Mouse (Mus musculus): ENCODE measurements around the gene Tpmt.

The Tpmt gene

DNA sequence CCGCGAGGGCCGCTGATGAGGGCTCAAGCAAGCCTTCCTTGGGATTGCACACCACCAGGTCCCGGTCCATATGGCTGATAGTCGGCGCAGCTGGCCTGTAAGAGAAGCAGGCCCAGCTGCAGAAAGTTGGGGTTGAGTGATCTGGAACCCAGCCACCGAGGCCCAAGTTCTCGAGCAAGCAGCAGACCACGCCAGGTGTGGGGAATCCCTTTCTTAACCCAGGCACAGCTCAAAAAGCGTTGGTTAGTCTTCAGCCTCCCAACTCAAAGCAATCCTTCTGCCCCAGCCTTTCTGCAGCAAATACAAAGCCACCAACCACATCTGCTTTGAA lies at the start of gene Tpmt:
Gene Tpmt (minus strand): TSS at position 121 of the 331 bp plus-strand sequence.
- peak; percentile 11 for DNase-seq

DNA sequence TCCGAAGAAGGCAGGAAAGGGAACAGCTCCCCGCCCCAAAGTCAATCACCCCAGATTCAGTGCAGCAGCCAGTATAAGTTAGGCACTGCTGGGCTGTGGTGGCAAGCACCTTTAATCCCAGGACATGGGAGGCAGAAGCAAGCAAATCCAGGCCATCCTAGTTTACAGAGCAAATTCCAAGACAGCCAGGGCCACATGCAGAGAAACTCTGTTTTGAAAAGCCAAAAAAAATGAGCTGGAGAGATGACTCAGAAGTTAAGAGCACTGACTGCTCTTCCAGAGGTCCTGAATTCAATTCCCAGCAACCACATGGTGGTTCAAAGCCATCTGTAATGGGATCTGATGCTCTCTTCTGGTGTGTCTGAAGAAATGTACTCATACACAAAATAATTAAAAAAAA lies 49.3 kb upstream of the Tpmt start:
- DNase-seq: no peak

DNA sequence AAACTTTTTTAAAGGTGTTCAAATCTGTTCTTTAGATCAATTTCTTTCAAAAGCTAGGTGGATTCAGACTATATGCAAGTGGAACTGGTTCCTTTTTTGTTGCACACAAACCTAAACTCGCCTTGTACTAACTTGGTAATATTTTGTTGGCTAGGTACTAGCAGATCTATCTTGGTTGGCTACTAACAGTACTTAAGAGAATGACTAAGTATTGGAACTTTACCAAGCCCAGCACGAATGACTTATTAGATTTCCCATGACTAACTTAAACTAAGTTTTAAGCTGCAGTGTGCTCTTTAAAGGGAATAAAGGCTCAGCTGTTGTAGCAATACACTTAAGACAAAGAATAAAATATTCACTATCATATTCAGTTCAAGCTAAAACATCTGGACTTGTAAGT lies 44.7 kb upstream of the Tpmt start:
- no peak for DNase-seq

DNA sequence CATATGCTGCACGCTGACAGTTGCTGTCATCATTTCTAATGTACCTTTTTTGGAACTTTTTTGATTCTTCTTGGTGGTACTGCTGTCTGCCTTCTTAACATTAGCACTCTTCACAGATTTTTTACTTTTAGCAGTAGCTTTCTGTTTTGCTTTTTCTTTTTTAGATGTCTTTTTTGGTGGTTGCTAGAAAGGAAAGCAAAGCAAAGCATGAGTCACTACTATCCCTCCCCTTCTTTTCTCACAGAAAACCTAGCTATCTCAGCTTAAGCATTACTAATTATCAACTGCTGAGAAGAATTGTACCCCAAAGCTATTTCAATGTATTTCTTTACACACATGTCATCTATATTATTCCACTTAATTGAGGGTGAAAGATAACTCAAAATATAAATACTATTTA lies 43.9 kb upstream of the Tpmt start:
- DNase-seq: no peak

DNA sequence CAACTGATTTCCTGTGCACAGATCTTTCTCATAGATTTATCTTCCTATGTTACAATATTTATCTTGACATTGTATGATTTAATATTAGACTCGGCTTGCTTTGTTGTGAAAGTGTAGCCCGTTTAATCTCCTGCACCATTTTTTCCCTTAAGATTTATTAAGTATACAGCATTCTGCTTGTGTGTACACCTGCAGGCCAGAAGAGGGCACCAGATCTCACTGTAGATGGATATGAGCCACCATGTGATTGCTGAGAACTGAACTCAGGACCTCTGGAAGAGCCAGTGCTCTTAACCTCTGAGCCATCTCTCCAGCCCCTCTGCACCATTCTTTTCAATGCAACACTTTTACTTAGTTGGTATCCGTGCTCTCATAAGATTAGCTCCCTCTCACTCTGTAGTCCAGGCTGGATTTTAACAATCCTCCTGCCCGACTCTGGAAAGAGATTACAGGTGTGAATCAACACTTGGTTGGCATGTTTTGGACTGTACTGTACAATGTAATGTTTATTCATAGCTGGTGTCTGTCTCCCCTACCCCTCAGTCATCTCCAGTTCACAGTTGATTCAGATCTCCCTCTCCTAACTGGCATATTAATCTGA lies 36.5 kb upstream of the Tpmt start:
- no peak for DNase-seq

DNA sequence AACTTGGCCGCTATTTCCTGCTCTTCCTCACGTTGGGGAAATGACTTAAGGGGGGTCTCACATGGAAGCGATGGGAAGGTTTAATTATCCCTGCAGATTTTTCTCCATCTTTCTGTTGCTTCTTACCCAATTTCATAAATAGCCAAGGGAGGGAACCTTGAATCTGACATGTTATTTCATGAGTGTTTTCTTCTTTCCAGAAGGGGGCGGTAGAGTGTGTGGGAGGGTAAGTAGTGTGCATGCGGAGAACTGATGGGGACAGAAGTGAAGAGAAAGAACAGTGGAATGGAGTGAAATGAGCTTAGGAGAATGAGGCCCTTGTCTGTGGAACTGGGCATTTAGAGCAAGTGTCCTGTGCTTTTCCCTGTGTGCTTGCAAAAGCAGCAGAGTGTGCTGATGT lies 34.3 kb upstream of the Tpmt start:
- DNase-seq: no peak

DNA sequence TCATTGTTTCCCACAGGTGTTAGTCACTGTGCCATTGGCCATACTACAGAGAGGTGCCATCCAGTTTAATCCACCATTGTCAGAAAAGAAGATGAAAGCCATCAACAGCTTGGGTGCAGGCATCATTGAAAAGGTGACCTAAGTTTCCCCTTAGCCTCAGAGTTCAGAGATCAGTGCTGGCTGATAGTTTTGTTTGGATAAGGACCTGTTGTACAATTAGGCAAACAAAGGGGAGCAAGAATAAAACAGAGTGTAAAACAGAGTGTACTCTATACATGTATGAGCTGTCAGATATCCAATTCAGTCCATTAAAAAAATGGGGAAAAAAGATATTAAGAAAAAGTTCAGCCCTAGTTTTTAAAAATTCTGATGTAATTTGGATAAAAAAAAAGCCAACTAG lies 32.8 kb upstream of the Tpmt start:
- no peak for DNase-seq

DNA sequence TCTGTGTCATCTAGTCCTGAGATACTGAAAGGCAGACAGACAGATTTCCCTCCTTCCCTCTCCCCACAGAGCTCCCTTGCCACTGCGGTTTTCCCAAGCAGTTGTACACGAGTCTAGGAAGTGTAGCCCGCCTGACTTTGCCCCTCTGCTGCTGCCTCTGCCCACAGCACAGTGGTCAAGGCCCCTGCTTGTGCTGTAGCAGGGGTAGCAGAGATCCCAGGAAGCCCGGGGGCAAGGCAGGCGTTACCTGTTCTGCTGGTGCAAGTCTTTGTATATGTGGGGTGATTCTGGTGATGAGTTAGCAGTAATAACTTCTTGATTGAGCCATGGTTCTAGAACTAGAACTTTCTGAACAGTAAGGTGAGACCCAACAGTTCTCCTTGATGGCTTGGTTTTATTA lies 31.6 kb upstream of the Tpmt start:
- no peak for DNase-seq

DNA sequence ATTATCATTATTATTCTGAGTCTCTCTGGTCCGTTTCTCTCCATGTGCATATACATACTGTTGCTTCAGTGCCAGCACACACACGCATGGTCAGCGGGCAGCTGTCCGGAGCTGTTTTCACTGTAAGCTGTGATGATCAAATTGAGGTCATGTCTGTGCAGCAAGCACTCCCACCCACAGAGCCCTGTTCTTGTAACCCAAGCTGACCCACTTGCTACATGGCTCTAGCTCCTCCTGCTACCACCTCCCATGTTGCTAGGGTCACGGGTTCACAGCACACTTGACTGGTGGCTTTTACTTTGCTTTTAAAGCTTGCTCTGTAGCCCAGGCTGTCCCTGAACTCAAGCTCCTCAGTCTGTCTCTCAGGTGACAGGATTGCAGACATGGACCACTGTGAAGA lies 27.9 kb upstream of the Tpmt start:
- DNase-seq: no peak

DNA sequence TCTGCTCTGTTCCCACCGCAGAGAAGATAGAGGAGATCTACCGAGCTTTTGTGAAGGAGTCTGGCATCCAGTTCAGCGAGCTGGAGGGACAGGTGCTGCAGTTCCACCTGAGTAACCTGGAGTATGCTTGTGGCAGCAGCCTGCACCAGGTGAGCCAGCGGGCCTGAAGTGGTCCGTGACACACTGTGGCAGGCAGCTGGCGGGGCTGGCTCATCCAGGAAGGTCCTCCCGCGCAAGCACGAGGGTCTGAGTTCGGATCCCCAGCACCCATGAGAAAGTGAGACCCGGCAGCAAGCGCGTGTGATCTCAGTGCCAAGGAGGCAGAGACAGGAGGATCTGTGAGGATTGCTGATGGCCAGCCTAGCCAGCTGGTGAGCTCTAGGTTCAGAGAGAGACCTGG lies 27.3 kb upstream of the Tpmt start:
- DNase-seq: no peak

DNA sequence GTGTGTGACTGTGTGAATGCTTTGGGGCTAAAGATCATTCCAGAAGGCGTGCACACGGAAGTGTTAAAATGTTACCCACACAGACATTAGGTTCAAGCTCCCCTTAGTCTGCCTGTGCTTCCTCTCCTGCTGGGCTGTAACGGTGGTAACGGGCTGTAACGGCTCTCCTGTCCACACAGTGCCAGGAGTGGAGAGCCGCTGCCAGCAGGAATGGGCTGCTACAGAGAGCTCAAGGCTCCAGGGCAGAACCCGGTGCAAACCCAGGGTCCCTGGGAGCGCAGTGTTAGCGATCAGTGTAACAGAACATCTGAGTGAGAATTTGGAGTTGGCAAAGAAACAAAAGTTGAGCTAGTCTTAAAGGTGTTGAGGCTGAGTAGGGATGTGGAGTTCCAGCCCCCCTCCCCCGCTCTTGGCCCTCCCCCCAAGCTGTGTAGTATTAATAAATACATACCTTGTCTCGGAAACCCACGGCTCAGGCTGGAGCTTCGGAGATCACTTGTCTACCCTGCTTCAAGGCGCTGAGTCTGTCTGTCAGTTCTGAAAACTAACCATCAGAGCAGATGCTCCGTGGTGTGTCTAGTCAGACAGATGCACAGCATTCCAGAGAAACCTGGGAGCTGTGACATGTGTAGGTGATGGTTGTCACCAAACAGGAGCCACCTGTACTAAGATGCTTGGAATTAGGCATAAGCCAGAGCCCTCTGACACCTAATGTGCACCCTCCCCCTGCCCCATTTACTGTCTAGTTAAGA lies 26.0 kb upstream of the Tpmt start:
- no peak for DNase-seq

DNA sequence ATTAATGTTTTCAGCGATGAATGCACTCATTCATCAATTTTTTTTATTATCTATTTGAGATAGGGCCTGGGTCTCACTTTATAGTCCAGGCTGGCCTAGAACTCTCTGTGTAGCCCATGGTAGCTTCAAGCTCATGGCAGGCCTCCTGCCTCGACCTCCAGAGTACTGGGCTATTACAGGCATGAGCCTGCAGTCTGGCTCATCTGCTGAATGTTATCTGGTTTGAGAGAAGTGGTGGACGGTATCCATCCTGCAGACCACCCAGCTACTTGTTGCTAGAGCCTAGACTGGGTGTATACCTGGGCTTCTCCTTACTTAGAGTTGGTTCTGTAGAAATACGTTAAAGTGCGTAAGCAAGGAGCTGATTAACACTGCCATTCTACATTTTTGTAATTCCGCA lies 22.5 kb upstream of the Tpmt start:
- no peak for DNase-seq

DNA sequence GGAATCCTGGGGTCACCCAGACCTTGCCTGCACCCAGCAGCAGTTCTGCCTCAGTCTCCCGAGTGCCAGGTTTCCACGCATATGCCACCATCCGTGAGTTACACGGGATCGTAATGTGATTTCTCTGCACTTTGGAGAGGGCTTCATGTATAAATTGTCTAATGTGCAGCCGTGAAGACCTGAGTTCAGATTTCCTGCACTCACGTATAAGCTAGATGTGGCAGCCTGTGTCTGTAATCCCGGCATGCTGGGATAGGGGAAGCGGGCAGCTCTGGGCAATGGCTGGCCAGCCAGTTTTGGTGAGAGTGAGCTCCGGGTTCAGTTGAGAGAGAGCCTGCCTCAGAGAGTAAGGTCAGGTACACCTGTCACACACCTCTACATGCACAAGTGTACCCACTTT lies 22.0 kb upstream of the Tpmt start:
- DNase-seq: no peak

DNA sequence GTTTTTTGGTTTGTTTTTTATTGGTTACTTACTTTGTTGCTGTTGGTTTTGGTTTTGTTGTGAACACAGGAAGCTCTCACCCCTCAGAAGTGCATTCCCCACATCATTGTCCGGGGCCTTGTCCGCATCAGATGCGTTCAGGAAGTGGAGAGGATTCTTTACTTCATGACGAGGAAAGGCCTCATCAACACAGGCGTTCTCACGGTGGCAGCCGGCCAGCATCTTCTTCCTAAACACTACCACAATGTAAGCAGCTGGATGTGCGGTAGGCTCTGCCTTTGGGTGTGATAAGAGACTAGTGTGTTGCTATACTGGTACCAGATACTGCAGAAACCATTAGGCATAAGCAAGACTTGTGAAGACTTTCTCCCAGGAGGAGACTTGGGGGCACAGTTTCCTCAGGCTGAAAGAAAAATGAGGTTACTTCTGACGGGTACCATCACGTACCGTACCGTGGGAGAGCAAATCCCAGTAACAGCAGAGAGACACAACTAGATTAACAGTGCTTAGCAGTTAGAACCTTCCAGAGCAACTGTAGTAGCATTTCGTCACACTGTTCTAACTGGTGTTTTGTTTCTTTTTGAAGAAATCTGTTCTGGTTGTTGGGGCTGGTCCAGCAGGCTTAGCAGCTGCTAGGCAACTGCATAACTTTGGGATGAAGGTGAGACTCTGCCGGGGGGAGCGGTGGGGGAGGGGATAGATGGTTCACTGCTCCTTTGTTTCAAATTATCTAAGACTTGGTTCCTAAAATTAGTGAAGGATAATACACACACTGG lies 19.6 kb upstream of the Tpmt start:
- DNase-seq: no peak

DNA sequence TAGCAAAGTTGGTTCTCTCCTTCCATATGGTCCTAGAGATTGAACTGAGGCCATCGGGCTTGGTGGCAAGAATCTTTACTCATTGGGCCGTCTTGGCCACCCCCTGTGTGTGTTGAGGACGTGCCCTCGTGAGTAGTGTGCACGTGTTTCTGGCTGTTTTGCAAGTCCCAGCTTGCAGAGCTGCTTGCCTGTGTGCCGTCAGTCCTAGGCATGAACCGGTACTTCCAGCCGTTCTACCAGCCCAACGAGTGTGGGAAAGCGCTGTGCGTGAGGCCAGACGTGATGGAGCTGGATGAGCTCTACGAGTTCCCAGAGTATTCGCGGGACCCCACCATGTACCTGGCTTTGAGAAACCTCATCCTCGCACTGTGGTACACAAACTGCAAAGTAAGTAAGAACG lies 18.2 kb upstream of the Tpmt start:
- DNase-seq: no peak

DNA sequence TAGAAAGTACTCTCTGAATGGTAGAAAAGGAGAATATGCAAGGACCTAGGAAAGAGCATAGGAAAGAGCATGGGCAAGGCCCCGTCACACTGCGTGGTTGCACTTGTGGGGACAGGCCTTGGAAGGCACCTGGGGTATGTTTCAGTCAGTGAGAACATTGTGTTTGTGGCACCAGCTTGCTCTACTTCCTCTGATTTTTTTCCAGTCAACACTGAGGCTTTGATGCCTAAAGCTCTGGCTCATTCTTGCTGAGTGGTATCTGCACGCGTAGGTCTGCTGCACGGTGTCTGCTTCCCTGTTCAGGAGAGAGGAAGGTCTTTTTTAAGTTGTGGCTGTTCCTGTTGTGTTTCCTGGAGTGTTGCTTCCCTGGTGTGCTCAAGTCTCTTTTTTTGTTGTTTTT lies 12.2 kb upstream of the Tpmt start:
- DNase-seq: no peak

DNA sequence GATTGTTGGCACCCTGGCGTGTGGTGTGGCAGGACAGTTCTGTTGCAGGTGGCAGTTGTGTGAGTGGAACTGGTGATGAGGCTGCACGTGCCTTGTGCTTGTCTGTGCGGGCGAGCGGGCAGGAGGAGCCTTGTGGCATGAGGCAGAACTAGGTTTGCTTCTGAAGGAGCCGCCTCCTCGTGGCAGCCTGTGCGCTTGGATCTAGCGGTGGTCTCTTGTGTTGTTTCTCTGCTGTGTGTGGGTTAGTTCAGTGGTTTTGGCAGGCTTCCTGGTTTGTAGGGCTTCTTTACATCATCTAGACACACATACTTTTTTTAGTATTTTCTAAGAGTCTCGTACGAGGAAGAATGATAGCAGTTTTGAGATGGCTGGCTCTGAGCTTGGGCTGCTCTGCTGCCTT lies 11.6 kb upstream of the Tpmt start:
- no peak for DNase-seq

DNA sequence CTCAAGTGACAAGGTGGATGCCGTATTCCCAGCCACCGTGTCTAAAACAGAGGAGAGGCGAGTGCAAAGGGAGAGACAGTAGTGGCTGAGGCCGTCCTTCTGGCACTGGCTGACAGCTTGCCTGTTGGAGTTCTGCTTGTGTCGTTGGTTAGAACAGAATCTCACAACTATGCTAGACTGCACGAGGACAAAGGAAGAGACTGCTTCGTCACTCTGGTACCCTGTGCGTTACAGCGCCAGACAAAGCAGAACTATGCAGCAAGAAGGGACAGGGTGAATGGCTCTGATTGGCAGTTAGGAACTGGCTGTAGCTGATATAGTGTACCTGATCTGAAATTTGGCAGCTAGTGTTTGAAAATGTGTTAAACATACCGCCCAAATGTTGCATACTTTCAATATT lies 9.4 kb upstream of the Tpmt start:
- DNase-seq: no peak

DNA sequence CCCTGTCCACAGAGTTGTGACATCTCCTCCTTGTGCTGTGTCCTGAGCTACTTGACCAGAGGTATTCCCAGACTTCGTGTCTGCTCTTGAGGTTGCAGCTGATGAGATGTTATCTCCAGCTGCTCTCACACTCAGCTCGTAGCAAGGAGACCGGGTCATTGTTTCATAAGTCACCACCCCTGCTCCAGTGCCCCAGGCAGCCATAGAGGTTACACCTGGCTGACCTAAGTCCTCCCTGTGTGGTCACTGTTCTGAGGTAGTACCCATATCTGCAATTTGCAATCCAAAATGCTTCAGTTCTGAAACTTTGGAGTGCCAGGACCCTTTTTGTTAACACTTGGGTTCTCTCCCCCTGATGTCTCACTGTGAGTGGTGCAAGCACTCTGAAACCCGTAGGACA lies 5.5 kb upstream of the Tpmt start:
- no peak for DNase-seq

DNA sequence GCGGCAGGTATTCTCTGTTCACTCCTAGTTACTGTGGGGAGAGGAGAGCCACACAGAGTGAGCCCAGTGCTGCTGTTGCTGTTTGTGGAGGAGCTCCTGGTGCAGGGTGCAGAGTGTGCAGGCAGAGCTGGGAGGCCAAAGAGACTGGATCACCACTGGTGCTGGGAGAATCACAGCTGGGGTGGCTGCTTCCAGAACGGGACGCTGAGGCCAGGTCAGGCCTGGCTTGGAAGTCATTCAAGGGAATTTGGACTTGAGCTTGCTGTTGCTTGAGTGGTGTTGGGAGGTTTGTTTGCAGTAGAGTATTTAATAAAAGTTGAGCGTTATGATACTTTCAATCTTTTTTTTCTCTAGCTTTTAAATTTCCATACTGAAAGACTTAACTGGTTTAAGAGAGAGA lies 3.5 kb upstream of the Tpmt start:
- DNase-seq: no peak

DNA sequence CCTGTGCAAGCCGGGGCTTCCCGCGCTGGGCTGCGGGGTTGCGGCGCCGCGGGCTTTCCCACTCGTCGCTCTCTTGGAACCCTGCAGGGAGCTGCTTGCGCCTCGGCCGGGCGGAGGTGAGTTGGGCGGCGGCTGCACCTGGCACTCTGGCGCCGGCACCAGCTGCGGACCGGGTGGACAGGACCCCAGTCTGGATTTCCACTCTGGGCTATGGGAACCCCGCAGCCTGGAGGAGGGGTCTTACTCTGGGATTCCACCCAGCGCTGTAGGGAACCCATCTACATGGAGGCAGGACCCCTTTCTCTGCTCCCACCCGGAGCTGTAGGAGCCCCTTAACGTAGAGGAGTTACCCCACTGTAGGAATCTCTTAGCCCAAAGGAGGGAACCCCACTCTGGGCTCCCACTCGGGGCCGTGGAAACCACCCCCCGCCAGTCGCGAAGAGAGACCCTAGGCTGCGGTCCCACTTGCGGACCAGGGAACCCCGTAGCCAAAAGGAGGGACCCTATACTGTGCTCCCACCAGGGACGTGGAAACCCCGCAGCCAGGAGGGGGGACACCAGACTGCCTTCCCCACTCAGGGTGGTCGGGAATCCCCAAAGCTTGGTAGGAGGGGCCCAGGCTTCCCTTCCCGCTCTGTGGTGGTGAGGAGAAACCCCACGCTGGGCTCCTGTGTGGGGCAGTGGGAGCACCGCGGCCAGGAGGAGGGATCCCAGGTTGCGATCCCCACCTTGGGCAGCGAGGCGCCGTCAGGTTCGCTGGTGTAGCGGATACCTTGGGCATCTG lies 512 bp downstream of the Tpmt start:
- DNase-seq: peak; percentile 41

DNA sequence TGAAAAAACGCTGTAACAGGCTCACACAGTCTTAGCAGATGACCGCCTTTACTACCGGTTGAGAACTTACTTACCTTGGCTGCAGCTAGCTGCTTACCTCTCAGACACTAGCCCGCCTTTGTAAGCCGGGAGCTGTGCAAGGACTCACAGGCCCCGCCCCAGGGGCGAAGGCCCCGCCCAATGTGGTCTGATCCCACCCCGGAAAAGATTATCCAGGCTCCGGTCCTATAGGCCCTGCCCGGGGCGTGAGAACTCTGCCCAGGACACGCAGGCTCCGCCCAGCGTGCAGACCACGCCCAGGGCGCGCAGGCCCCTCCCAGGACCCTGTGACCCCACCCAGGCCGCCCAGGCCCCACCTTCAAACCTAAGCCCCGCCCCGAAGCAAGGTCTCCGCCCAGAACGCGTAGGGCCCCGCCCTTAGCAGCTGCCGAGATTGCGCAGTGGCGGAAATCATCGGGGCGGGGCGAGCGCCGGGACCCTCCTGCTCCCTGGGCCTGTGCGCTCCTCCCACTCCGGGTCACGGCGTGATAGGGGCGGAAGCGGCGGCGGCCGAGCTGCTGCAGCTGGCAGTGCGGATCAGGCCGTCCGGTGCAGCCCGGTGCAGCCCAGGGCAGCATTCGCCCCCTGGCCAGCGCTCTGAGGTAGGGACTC lies 1.4 kb downstream of the Tpmt start, which contains the start of gene Kdm1b:
Gene Kdm1b (plus strand): TSS at position 470 of the 651 bp plus-strand sequence.
- peak; percentile 97 for DNase-seq

Data from liver (tissue).